Mouse (Mus musculus) liver, postnatal 0 days (tissue): ENCODE results near the gene Actb. TPM values are rescaled to one million over a fixed set of nuclear protein-coding genes. Genes with fewer than 3 reads are reported as not detected.

Experiments
- ATAC-seq: fragments of 200-750 bp; cut with Nextera tagmentation; 2 replicates; pipeline ENCODE4 v1.8.0; 2017; ENCODE audit warnings: mild to moderate bottlenecking, moderate library complexity
- DNase-seq: peaks from one replicate; pipeline ENCODE4 v3.0.0-alpha.2; 2016
- H3K27ac ChIP-seq: fragments of 300-500 bp; sonication (generic); 2 replicates; pipeline ENCODE4 v1.5.1; 2014; ENCODE audit warnings: antibody characterized with exemption, moderate library complexity, mild to moderate bottlenecking, low read depth
- H3K27me3 ChIP-seq: fragments of 300-500 bp; sonication (generic); 2 replicates; pipeline ENCODE4 v1.6.1; 2014; ENCODE audit warnings: low read length, control low read depth, mixed read lengths; ENCODE audit not compliant: insufficient read depth
- H3K36me3 ChIP-seq: fragments of 300-500 bp; sonication (generic); replicated peaks from 2 replicates; pipeline ENCODE4 v1.6.1; 2014; ENCODE audit warnings: mild to moderate bottlenecking, control low read depth, low read length, moderate library complexity, mixed read lengths; ENCODE audit not compliant: insufficient read depth
- H3K4me1 ChIP-seq: fragments of 300-500 bp; sonication (generic); 2 replicates; pipeline ENCODE4 v1.6.1; 2014; ENCODE audit warnings: antibody characterized with exemption, mild to moderate bottlenecking, control low read depth; ENCODE audit not compliant: insufficient read depth
- H3K4me2 ChIP-seq: fragments of 300-500 bp; sonication (generic); 2 replicates; pipeline ENCODE4 v1.6.1; 2014; ENCODE audit warnings: low read depth, mild to moderate bottlenecking, low read length, moderate library complexity, mixed read lengths
- H3K4me3 ChIP-seq: fragments of 300-500 bp; sonication (generic); 2 replicates; pipeline ENCODE4 v1.5.1; 2014; ENCODE audit warnings: low read depth, low read length
- H3K9ac ChIP-seq: fragments of 300-500 bp; sonication (generic); replicated peaks from 2 replicates; pipeline ENCODE4 v1.6.1; 2014; ENCODE audit warnings: mild to moderate bottlenecking, moderate library complexity
- H3K9me3 ChIP-seq: fragments of 300-500 bp; sonication (generic); 2 replicates; pipeline ENCODE4 v1.6.1; 2016; ENCODE audit warnings: mild to moderate bottlenecking, control low read depth, low read length, mixed read lengths
- CTCF ChIP-seq: sonication (generic); IDR thresholded peaks from 2 replicates; pipeline ENCODE4 v1.5.1; 2016; ENCODE audit warnings: antibody characterized with exemption, low read depth
- EP300 ChIP-seq: IDR thresholded peaks from 2 replicates; pipeline ENCODE4 v1.6.1; 2016; ENCODE audit warnings: antibody characterized with exemption, low read depth, mild to moderate bottlenecking
- WGBS: fragments of 180-500 bp; shearing (Covaris S2); extraction: QIAGEN DNeasy Blood & Tissue Kit; methylation state at CpG from one replicate; pipeline ENCODE4 v1.1.7; 2014; ENCODE audit not compliant: insufficient replicate concordance; 5-methylcytosine and 5-hydroxymethylcytosine counted together
- polyA plus RNA-seq: library from polyadenylated mRNA; unstranded; fragments of >200 nt; fragmentation: Nextera tagmentation; extraction: Ambion mirVana; gene quantifications from 2 replicates; pipeline ENCODE4 v1.2.1, GENCODE M21; 2015

Gene Actb
- polyA plus RNA-seq, 1 experiment from 2014 or later = 7,738 TPM

GRCm38 (mm10) chr5:142916593-142916992 is 10.0 kb upstream of the Actb start:
- no peaks in the 10 kb centered on the region for H3K9me3 ChIP-seq
- H3K4me3 ChIP-seq = no peak overlapping the region
- H3K4me1 ChIP-seq = peaks cover 33% of the 10 kb centered on the region
- ATAC-seq (no peak), DNase-seq (no peak)
- 78% methylated on average over 7 of the region's 7 CpGs for WGBS
- TF ChIP-seq CTCF = no peak
- TF ChIP-seq EP300 = no peak
- H3K36me3 ChIP-seq = no peaks in the 10 kb centered on the region
- no peak overlapping the region for H3K4me2 ChIP-seq
- no peak overlapping the region for H3K9ac ChIP-seq
- no peaks in the 10 kb centered on the region for H3K27me3 ChIP-seq
- H3K27ac ChIP-seq = no peak overlapping the region

- ATAC-seq = no peak
- Histone ChIP-seq H3K9ac (no peak overlapping the region), H3K36me3 (no peaks in the 10 kb centered on the region), H3K4me3 (no peak overlapping the region), H3K9me3 (no peaks in the 10 kb centered on the region), H3K27me3 (no peaks in the 10 kb centered on the region), H3K4me2 (no peak overlapping the region), H3K27ac (peak overlapping the region; percentile 39; the same call in 1 of the 2 replicates), H3K4me1 (peaks cover 33% of the 10 kb centered on the region)
- TF ChIP-seq EP300 (no peak), CTCF (no peak)
- no peak for DNase-seq
- 72% methylated on average over 11 of the region's 11 CpGs for WGBS
Observed at GRCm38 (mm10) chr5:142915231-142915630, 8.7 kb upstream of the Actb start.

GRCm38 (mm10) chr5:142912739-142913138 is 6.2 kb upstream of the Actb start:
- WGBS = 61% methylated on average over 4 of the region's 4 CpGs
- Histone ChIP-seq H3K9me3 (no peaks in the 10 kb centered on the region), H3K27ac (peak overlapping the region; percentile 72), H3K4me3 (no peak overlapping the region), H3K4me2 (no peak overlapping the region), H3K36me3 (no peaks in the 10 kb centered on the region), H3K4me1 (peaks cover 52% of the 10 kb centered on the region), H3K27me3 (no peaks in the 10 kb centered on the region), H3K9ac (no peak overlapping the region)
- ATAC-seq (no peak), DNase-seq (no peak)
- no peak for TF ChIP-seq EP300
- TF ChIP-seq CTCF = no peak

GRCm38 (mm10) chr5:142912320-142912719 is 5.8 kb upstream of the Actb start:
- H3K4me3 ChIP-seq = no peak overlapping the region
- no peak overlapping the region for H3K9ac ChIP-seq
- no peak for TF ChIP-seq EP300
- no peak for TF ChIP-seq CTCF
- no peaks in the 10 kb centered on the region for H3K36me3 ChIP-seq
- peaks cover 56% of the 10 kb centered on the region for H3K4me1 ChIP-seq
- H3K27ac ChIP-seq = peak overlapping the region; percentile 72
- no peaks in the 10 kb centered on the region for H3K27me3 ChIP-seq
- DNase-seq (no peak), ATAC-seq (peak; percentile 67)
- no peaks in the 10 kb centered on the region for H3K9me3 ChIP-seq
- 70% methylated on average over 3 of the region's 3 CpGs for WGBS
- H3K4me2 ChIP-seq = no peak overlapping the region

GRCm38 (mm10) chr5:142911629-142912028 is 5.1 kb upstream of the Actb start:
- 85% methylated on average over 2 of the region's 2 CpGs for WGBS
- DNase-seq = no peak

GRCm38 (mm10) chr5:142909576-142910278 is 3.2 kb upstream of the Actb start:
- no peaks in the 10 kb centered on the region for H3K27me3 ChIP-seq
- peaks cover 61% of the 10 kb centered on the region for H3K4me1 ChIP-seq
- DNase-seq = peak; percentile 56
- ATAC-seq = no peak
- no peaks in the 10 kb centered on the region for H3K9me3 ChIP-seq
- WGBS = 28% methylated on average over 8 of the region's 8 CpGs
- 0 out of 2 replicates have a peak overlapping the region, but pooled peaks have one; percentile 0 for H3K4me3 ChIP-seq
- no peak for TF ChIP-seq CTCF
- no peak for TF ChIP-seq EP300
- peak overlapping the region; percentile 99 for H3K27ac ChIP-seq
- peak overlapping the region; percentile 76 for H3K4me2 ChIP-seq
- peak overlapping the region; percentile 100 for H3K9ac ChIP-seq
- H3K36me3 ChIP-seq = peaks cover 8% of the 10 kb centered on the region

More at GRCm38 (mm10) chr5:142911629-142912028, 5.1 kb upstream of the Actb start:
- Histone ChIP-seq H3K9ac (no peak overlapping the region), H3K27me3 (no peaks in the 10 kb centered on the region), H3K27ac (peak overlapping the region; percentile 72), H3K9me3 (no peaks in the 10 kb centered on the region), H3K36me3 (no peaks in the 10 kb centered on the region), H3K4me1 (peaks cover 61% of the 10 kb centered on the region), H3K4me3 (no peak overlapping the region), H3K4me2 (no peak overlapping the region)
- TF ChIP-seq CTCF (no peak), EP300 (no peak)
- no peak for ATAC-seq
